In genomic region chr13:49127844-49128631, GRCm38 (mm10) we compare ENCODE assay signal across 9 mouse cellular contexts. TPM values are rescaled to one million over a fixed set of nuclear protein-coding genes. Genes with fewer than 3 reads are reported as not detected.
DNase-seq lines count a peak whose midpoint lies in the region; ATAC-seq and TF ChIP-seq lines count a peak whose summit lies in the region.
"Had no signal": no experiment of that assay in that cellular context is flagged by ENCODE, and none has a peak within 500 bp of the region (broad histone marks: within the 10 kb centered on the region; RNA-seq: fewer than 3 reads in every experiment).

No protein-coding gene starts in this region.

- peaks cover 63% of the 10 kb centered on the region for H3K4me1 ChIP-seq in cerebellum, adult 2 months (ENCODE audit: control insufficient read depth, insufficient read depth, low read length)
- H3K4me1 ChIP-seq in heart, embryonic 13.5 days = peaks cover 58% of the 10 kb centered on the region
- peaks cover 69% of the 10 kb centered on the region for H3K4me1 ChIP-seq in midbrain, embryonic 13.5 days (replicated peaks)

- H3K27me3 ChIP-seq in cerebellum, adult 2 months (ENCODE audit: control insufficient read depth, insufficient read depth, low read length) = no peaks in the 10 kb centered on the region
- H3K27me3 ChIP-seq in heart, embryonic 13.5 days (replicated peaks) = 0 out of 2 replicates have a peak, but pooled peaks cover 3% of the 10 kb centered on the region
- H3K27me3 ChIP-seq in midbrain, embryonic 13.5 days = no peaks in the 10 kb centered on the region
- H3K27me3 ChIP-seq: lung, embryonic 15.5 days had no signal

- ATAC-seq in heart, embryonic 13.5 days (ENCODE audit: extremely low read depth, insufficient number of reproducible peaks, low FRiP score, low TSS enrichment) = no peak
- peak; percentile 35 for ATAC-seq in midbrain, embryonic 13.5 days
- no peak for ATAC-seq in activated CD4-positive, CD25-positive, alpha-beta regulatory T cell, adult 4 months

- no peak for TF ChIP-seq CTCF in cerebellum, adult 2 months (IDR thresholded peaks at IDR 0.05; ENCODE audit: borderline replicate concordance, insufficient read depth, low read depth, low read length)

- H3K9me3 ChIP-seq in heart, embryonic 13.5 days = no peaks in the 10 kb centered on the region
- H3K9me3 ChIP-seq in midbrain, embryonic 13.5 days = no peaks in the 10 kb centered on the region
- H3K9me3 ChIP-seq: lung, embryonic 15.5 days had no signal

- peak overlapping the region; percentile 48 for H3K4me2 ChIP-seq in heart, embryonic 13.5 days
- H3K4me2 ChIP-seq in midbrain, embryonic 13.5 days (replicated peaks) = peak overlapping the region; percentile 24
- H3K4me2 ChIP-seq: lung, embryonic 15.5 days had no signal

- no peaks in the 10 kb centered on the region for H3K36me3 ChIP-seq in heart, embryonic 13.5 days
- H3K36me3 ChIP-seq in midbrain, embryonic 13.5 days = no peaks in the 10 kb centered on the region
- H3K36me3 ChIP-seq: lung, embryonic 15.5 days had no signal

- WGBS in cerebellum, adult 2 months = 14% methylated on average over 15 of the region's 15 CpGs
- 39% methylated on average over 15 of the region's 15 CpGs for WGBS in heart, embryonic 13.5 days
- WGBS in midbrain, embryonic 13.5 days = 15% methylated on average over 15 of the region's 15 CpGs

- peak overlapping the region; percentile 26; the same call in 1 of the 2 replicates for H3K9ac ChIP-seq in heart, embryonic 13.5 days
- peak overlapping the region; percentile 44 for H3K9ac ChIP-seq in midbrain, embryonic 13.5 days (replicated peaks)
- H3K9ac ChIP-seq: lung, embryonic 15.5 days had no signal

- peak; percentile 92 for DNase-seq in heart, adult 11 months
- DNase-seq in heart, adult 8-10 months (ENCODE audit: low spot score) = no peak
- DNase-seq in cerebellum, adult 2 months = peak in 1 of 2 experiments; percentile 69
- no peak for DNase-seq in adrenal gland, postnatal 4 days (ENCODE audit: low spot score in 2 of 2)
- no peak for DNase-seq in adrenal gland, postnatal 25 days

- no peak for TF ChIP-seq POLR2A in cerebellum, adult 2 months (IDR thresholded peaks at IDR 0.05; ENCODE audit: borderline replicate concordance, insufficient read depth, low read length)

- H3K4me3 ChIP-seq in cerebellum, adult 2 months (replicated peaks; ENCODE audit: insufficient read depth, low read depth, low read length) = no peak overlapping the region
- no peak overlapping the region for H3K4me3 ChIP-seq in heart, embryonic 13.5 days
- 0 out of 2 replicates have a peak overlapping the region, but pooled peaks have one; percentile 2 for H3K4me3 ChIP-seq in midbrain, embryonic 13.5 days (replicated peaks)
- H3K4me3 ChIP-seq: lung, embryonic 15.5 days had no signal

- H3K27ac ChIP-seq in cerebellum, adult 2 months (ENCODE audit: insufficient read depth, low read length) = peak overlapping the region; percentile 55
- 0 out of 2 replicates have a peak overlapping the region, but pooled peaks have one; percentile 12 for H3K27ac ChIP-seq in heart, embryonic 13.5 days (replicated peaks)
- peak overlapping the region; percentile 81 for H3K27ac ChIP-seq in midbrain, embryonic 13.5 days
- H3K27ac ChIP-seq: lung, embryonic 15.5 days had no signal

RNA-seq across cellular contexts. Expression of gene Wnk2, which starts 19.8 kb away (rescaled TPM):
- total RNA-seq in heart, adult 8-10 months (2022) = 10 to 100 TPM; 60.5 to 89.6 (median 75.4) TPM
- 73.2 and 78.3 TPM in 2 replicates for polyA plus RNA-seq in cerebellum, adult 2 months (2012; rRNA removed)
- 0.98 and 1.5 TPM in 2 replicates for polyA plus RNA-seq in heart, embryonic 13.5 days (2015; fragmentation: Nextera tagmentation; extraction: Ambion mirVana)
- 19.3 and 21.0 TPM in 2 replicates for polyA plus RNA-seq in midbrain, embryonic 13.5 days (2015; fragmentation: Nextera tagmentation; extraction: Ambion mirVana)
- total RNA-seq in adrenal gland, postnatal 4 days (2021) = 10 to 100 TPM; 10.1 to 10.5 TPM
- not detected for polyA plus RNA-seq in activated CD4-positive, CD25-positive, alpha-beta regulatory T cell, adult 4 months (2017; shearing (Covaris generic))
- total RNA-seq in adrenal gland, postnatal 25 days (2021) = 2.4 and 4.2 TPM in 2 replicates

RNA-seq across cellular contexts. Expression of gene Ninj1, which starts 59.2 kb away (rescaled TPM):
- total RNA-seq in heart, adult 8-10 months (2022) = 100 to 1,000 TPM; 111 to 152 (median 131) TPM
- 87.5 and 91.1 TPM in 2 replicates for polyA plus RNA-seq in cerebellum, adult 2 months (2012; rRNA removed)
- polyA plus RNA-seq in heart, embryonic 13.5 days (2015; fragmentation: Nextera tagmentation; extraction: Ambion mirVana) = 61.2 and 65.2 TPM in 2 replicates
- polyA plus RNA-seq in midbrain, embryonic 13.5 days (2015; fragmentation: Nextera tagmentation; extraction: Ambion mirVana) = 12.6 and 14.6 TPM in 2 replicates
- 10 to 100 TPM; 49.0 to 51.9 TPM for total RNA-seq in adrenal gland, postnatal 4 days (2021)
- 10 to 100 TPM; 30.1 to 36.9 TPM for polyA plus RNA-seq in activated CD4-positive, CD25-positive, alpha-beta regulatory T cell, adult 4 months (2017; shearing (Covaris generic))
- 47.6 and 55.2 TPM in 2 replicates for total RNA-seq in adrenal gland, postnatal 25 days (2021)

Comparison
In these comparisons a context has a peak if more than half of its experiments do, and no peak if none do; other contexts are left out.
1. H3K27ac ChIP-seq: peak in every context shown above with its lines; median percentile 81 in midbrain, embryonic 13.5 days; 55 in cerebellum, adult 2 months; 12 in heart, embryonic 13.5 days.